Mouse (Mus musculus): ENCODE data around the gene Gm13102. TPM values are rescaled to one million over a fixed set of nuclear protein-coding genes. Genes with fewer than 3 reads are reported as not detected.
"Not testable (repeated sequence)": the region's sequence is repeated elsewhere in the genome, so short reads cannot be mapped to it uniquely, and the experiment has no call there.

Gm13102 gene
- not detected in 2 replicates for polyA plus RNA-seq (2011; ENCODE audit: insufficient read depth, insufficient read length, low replicate concordance, missing spikeins)

DNA sequence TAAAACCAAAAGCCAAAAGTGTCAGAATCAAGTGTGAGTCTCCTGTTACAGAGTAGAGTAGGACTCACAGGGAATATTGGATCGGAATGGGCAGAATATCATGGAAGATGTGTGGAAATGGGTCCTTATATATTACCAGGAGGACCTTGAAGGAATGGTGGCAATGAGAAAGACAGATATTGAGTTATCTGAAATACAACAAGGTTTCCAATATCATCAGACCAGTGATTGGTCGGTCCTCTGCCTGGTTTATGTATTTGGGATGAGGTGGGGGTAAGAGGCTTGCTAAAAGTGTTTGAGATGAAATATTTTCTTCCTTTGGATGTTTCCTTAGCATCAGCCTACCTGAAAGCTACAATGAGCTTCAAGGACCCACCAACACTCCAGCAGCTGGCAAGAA is at the start of gene Gm13102:
TSS of gene Gm13102 (plus strand) at position 301 of the 400 bp plus-strand sequence.
- H3K27ac ChIP-seq (ENCODE audit: control insufficient read depth, insufficient read depth, low read depth, low read length, poor library complexity); H3K4me1 ChIP-seq (ENCODE audit: control insufficient read depth, insufficient read depth, low read length); H3K4me3 ChIP-seq (replicated peaks; ENCODE audit: control insufficient read depth, low read depth, low read length): not testable (repeated sequence)
- WGBS: 100% methylated on average over 1 of the region's 2 CpGs

DNA sequence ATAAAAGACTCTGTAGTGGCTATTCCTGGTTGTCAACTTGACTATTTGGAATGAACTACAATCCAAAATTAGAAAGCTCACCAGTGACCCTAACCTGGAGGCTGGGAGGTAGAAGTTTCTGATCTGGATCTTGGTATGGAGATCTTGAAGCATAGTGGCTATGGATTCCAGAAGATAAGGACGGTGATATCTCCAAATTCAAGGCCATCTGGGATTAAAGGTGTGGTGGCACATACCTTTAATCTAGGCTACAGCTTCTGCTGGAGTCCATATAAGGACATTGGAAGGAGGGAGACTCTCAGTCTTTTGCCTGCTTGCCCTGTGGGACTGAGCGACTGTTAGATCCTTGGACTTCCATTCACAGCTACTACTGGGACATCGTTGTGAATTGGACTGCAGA is 47.4 kb upstream of the Gm13102 start, which contains the start of gene Pramel4:
TSS of gene Pramel4 (plus strand) at position 301 of the 400 bp plus-strand sequence.
- H3K4me3 ChIP-seq (replicated peaks; ENCODE audit: control insufficient read depth, low read depth, low read length); H3K4me1 ChIP-seq (ENCODE audit: control insufficient read depth, insufficient read depth, low read length); H3K27ac ChIP-seq (ENCODE audit: control insufficient read depth, insufficient read depth, low read depth, low read length, poor library complexity): not testable (repeated sequence)
- 85% methylated on average over 3 of the region's 3 CpGs for WGBS

Other genes with a start within 250 kb of the Gm13102 start
- not detected in 2 replicates for gene Pramef6, start 206.1 kb upstream of the Gm13102 start, polyA plus RNA-seq (2011; ENCODE audit: insufficient read depth, insufficient read length, low replicate concordance, missing spikeins)
- gene Pramef25, start 155.5 kb upstream of the Gm13102 start, polyA plus RNA-seq (2011; ENCODE audit: insufficient read depth, insufficient read length, low replicate concordance, missing spikeins): not detected in 2 replicates
- gene Gm13101, start 139.5 kb upstream of the Gm13102 start, polyA plus RNA-seq (2011; ENCODE audit: insufficient read depth, insufficient read length, low replicate concordance, missing spikeins): not detected in 2 replicates
- not detected in 2 replicates for gene Pramef17, start 112.1 kb upstream of the Gm13102 start, polyA plus RNA-seq (2011; ENCODE audit: insufficient read depth, insufficient read length, low replicate concordance, missing spikeins)
- not detected in 2 replicates for gene Pramel4, start 47.3 kb upstream of the Gm13102 start, polyA plus RNA-seq (2011; ENCODE audit: insufficient read depth, insufficient read length, low replicate concordance, missing spikeins)
- not detected in 2 replicates for gene Oog3, start 56.2 kb downstream of the Gm13102 start, polyA plus RNA-seq (2011; ENCODE audit: insufficient read depth, insufficient read length, low replicate concordance, missing spikeins)
- not detected in 2 replicates for gene Oog2, start 84.2 kb downstream of the Gm13102 start, polyA plus RNA-seq (2011; ENCODE audit: insufficient read depth, insufficient read length, low replicate concordance, missing spikeins)
- not detected in 2 replicates for gene C87977, start 106.8 kb downstream of the Gm13102 start, polyA plus RNA-seq (2011; ENCODE audit: insufficient read depth, insufficient read length, low replicate concordance, missing spikeins)
- not detected in 2 replicates for gene Pramel5, start 174.0 kb downstream of the Gm13102 start, polyA plus RNA-seq (2011; ENCODE audit: insufficient read depth, insufficient read length, low replicate concordance, missing spikeins)
- not detected in 2 replicates for gene Gm13128, start 223.8 kb downstream of the Gm13102 start, polyA plus RNA-seq (2011; ENCODE audit: insufficient read depth, insufficient read length, low replicate concordance, missing spikeins)

All from bone marrow, adult 2 months (tissue).